18 mouse cellular contexts compared by ENCODE assay signal in genomic region chr6:82715653-82716052, GRCm38 (mm10). TPM values are rescaled to one million over a fixed set of nuclear protein-coding genes. Genes with fewer than 3 reads are reported as not detected.
DNase-seq lines count a peak whose midpoint lies in the region; ATAC-seq and TF ChIP-seq lines count a peak whose summit lies in the region.
"Had no signal": no experiment of that assay in that cellular context is flagged by ENCODE, and none has a peak within 500 bp of the region (broad histone marks: within the 10 kb centered on the region; RNA-seq: fewer than 3 reads in every experiment).

No protein-coding gene starts in this region.

- TF ChIP-seq CTCF in intestine, postnatal 0 days (IDR thresholded peaks at IDR 0.05; ENCODE audit: low read depth), result no peak
- TF ChIP-seq CTCF in embryonic fibroblast, embryonic 13.5 days (IDR thresholded peaks at IDR 0.05; ENCODE audit: borderline replicate concordance, insufficient read depth, low read length), result no peak

- no peak for TF ChIP-seq POLR2A in embryonic fibroblast, embryonic 13.5 days (IDR thresholded peaks at IDR 0.05; ENCODE audit: low read depth, low read length)

- no peaks in the 10 kb centered on the region for H3K4me1 ChIP-seq in intestine, embryonic 14.5 days (replicated peaks; ENCODE audit: control insufficient read depth, insufficient read depth, low read length)
- no peaks in the 10 kb centered on the region for H3K4me1 ChIP-seq in intestine, postnatal 0 days (replicated peaks; ENCODE audit: control insufficient read depth, insufficient read depth, low read length)
- H3K4me1 ChIP-seq in embryonic fibroblast, embryonic 13.5 days (ENCODE audit: control insufficient read depth, insufficient read depth, low read length), result peaks cover 3% of the 10 kb centered on the region; the same call in 1 of the 2 replicates
- H3K4me1 ChIP-seq: heart, embryonic 12.5 days; hindbrain, embryonic 10.5 days; limb, embryonic 12.5 days had no signal

- no peak overlapping the region for H3K9ac ChIP-seq in intestine, embryonic 14.5 days (ENCODE audit: low read length)
- no peak overlapping the region for H3K9ac ChIP-seq in intestine, postnatal 0 days (ENCODE audit: low read depth, low read length)
- H3K9ac ChIP-seq: heart, embryonic 12.5 days; limb, embryonic 12.5 days had no signal

- H3K4me2 ChIP-seq in intestine, embryonic 14.5 days (ENCODE audit: low read length), result no peak overlapping the region
- H3K4me2 ChIP-seq in intestine, postnatal 0 days (replicated peaks; ENCODE audit: low read depth), result no peak overlapping the region
- H3K4me2 ChIP-seq: heart, embryonic 12.5 days; limb, embryonic 12.5 days; midbrain, embryonic 11.5 days had no signal

- DNase-seq in intestine, embryonic 14.5 days (ENCODE audit: low spot score), result no peak
- DNase-seq in 416B (ENCODE audit: low read depth), result peak; percentile 78
- no peak for DNase-seq in testis, postnatal 14 days (ENCODE audit: low spot score)
- DNase-seq in urinary bladder, adult 18-20 months (ENCODE audit: low spot score in 2 of 2), result no peak
- no peak for DNase-seq in gastrocnemius, postnatal 25 days
- DNase-seq: gastrocnemius, postnatal 36 days; kidney, adult 8-10 months; lung, adult 2 months; right cerebral cortex, postnatal 14 days; thymus, postnatal 36 days had no signal

- H3K27me3 ChIP-seq in intestine, embryonic 14.5 days (replicated peaks; ENCODE audit: control insufficient read depth, insufficient read depth, low read length), result no peaks in the 10 kb centered on the region
- H3K27me3 ChIP-seq in intestine, postnatal 0 days (replicated peaks; ENCODE audit: control insufficient read depth, insufficient read depth, low read length), result no peaks in the 10 kb centered on the region
- H3K27me3 ChIP-seq: heart, embryonic 12.5 days; limb, embryonic 12.5 days had no signal

- H3K27ac ChIP-seq in intestine, embryonic 14.5 days (ENCODE audit: low read depth), result 0 out of 2 replicates have a peak overlapping the region, but pooled peaks have one; percentile 27
- H3K27ac ChIP-seq in intestine, postnatal 0 days (ENCODE audit: low read depth, low read length), result no peak overlapping the region
- H3K27ac ChIP-seq in embryonic fibroblast, embryonic 13.5 days (ENCODE audit: insufficient read depth, low read length), result peak overlapping the region; percentile 68
- H3K27ac ChIP-seq: hindbrain, embryonic 10.5 days; limb, embryonic 12.5 days had no signal

- 0 out of 2 replicates have a peak, but pooled peaks cover 3% of the 10 kb centered on the region for H3K9me3 ChIP-seq in intestine, embryonic 14.5 days (ENCODE audit: control insufficient read depth, low read length)
- H3K9me3 ChIP-seq in intestine, postnatal 0 days (ENCODE audit: control insufficient read depth), result no peaks in the 10 kb centered on the region
- H3K9me3 ChIP-seq: heart, embryonic 12.5 days; hindbrain, embryonic 10.5 days; limb, embryonic 12.5 days had no signal

- no peak overlapping the region for H3K4me3 ChIP-seq in intestine, embryonic 14.5 days (ENCODE audit: low read depth, low read length)
- no peak overlapping the region for H3K4me3 ChIP-seq in intestine, postnatal 0 days (ENCODE audit: low read depth, low read length)
- H3K4me3 ChIP-seq in embryonic fibroblast, embryonic 13.5 days (ENCODE audit: insufficient read depth, low read length), result no peak overlapping the region
- H3K4me3 ChIP-seq: heart, embryonic 12.5 days; hindbrain, embryonic 10.5 days; limb, embryonic 12.5 days; myocyte had no signal

- 77% methylated on average over 3 of the region's 3 CpGs for WGBS in intestine, embryonic 14.5 days
- WGBS in intestine, postnatal 0 days, result 86% methylated on average over 3 of the region's 3 CpGs

- H3K36me3 ChIP-seq in intestine, embryonic 14.5 days (ENCODE audit: control insufficient read depth, insufficient read depth, low read length), result no peaks in the 10 kb centered on the region
- H3K36me3 ChIP-seq in intestine, postnatal 0 days (ENCODE audit: control insufficient read depth, insufficient read depth), result no peaks in the 10 kb centered on the region
- H3K36me3 ChIP-seq: heart, embryonic 12.5 days; hindbrain, embryonic 10.5 days; limb, embryonic 12.5 days had no signal

- peak; percentile 42; the same call in 1 of the 2 replicates for ATAC-seq in intestine, embryonic 14.5 days (replicated peaks; ENCODE audit: low FRiP score, low TSS enrichment, low read depth)
- ATAC-seq in intestine, postnatal 0 days, result no peak
- ATAC-seq in monocyte, adult 5-6 weeks (replicated peaks; ENCODE audit: insufficient number of reproducible peaks, low FRiP score, low TSS enrichment, poor library complexity, severe bottlenecking), result 0 out of 2 replicates have a peak, but pooled peaks have one; percentile 29

RNA-seq across cellular contexts. Expression of gene Pole4, which starts 10.5 kb away (rescaled TPM):
- 107 and 116 TPM in 2 replicates for polyA plus RNA-seq in intestine, embryonic 14.5 days (2014; fragmentation: Nextera tagmentation; extraction: Ambion mirVana)
- polyA plus RNA-seq in intestine, postnatal 0 days (2015; fragmentation: Nextera tagmentation; extraction: Ambion mirVana), result 73.1 and 74.4 TPM in 2 replicates
- 54.9 and 75.0 TPM in 2 replicates for polyA plus RNA-seq in embryonic fibroblast, embryonic 13.5 days (2011; ENCODE audit: insufficient read length, low read depth, missing spikeins)
- total RNA-seq in monocyte, adult 5-6 weeks (2017), result 56.2 to 83.8 TPM (median 56.4 TPM) in 3 replicates
- 10 to 100 TPM; 17.2 to 19.3 TPM for total RNA-seq in gastrocnemius, postnatal 25 days (2021)

RNA-seq across cellular contexts. Expression of gene Hk2, which starts 58.6 kb away (rescaled TPM):
- 31.9 and 32.3 TPM in 2 replicates for polyA plus RNA-seq in intestine, embryonic 14.5 days (2014; fragmentation: Nextera tagmentation; extraction: Ambion mirVana)
- 2.5 and 2.8 TPM in 2 replicates for polyA plus RNA-seq in intestine, postnatal 0 days (2015; fragmentation: Nextera tagmentation; extraction: Ambion mirVana)
- 26.2 and 30.8 TPM in 2 replicates for polyA plus RNA-seq in embryonic fibroblast, embryonic 13.5 days (2011; ENCODE audit: insufficient read length, low read depth, missing spikeins)
- 40.8 to 76.5 TPM (median 73.2 TPM) in 3 replicates for total RNA-seq in monocyte, adult 5-6 weeks (2017)
- 100 to 1,000 TPM; 192 to 236 TPM for total RNA-seq in gastrocnemius, postnatal 25 days (2021)
